Mouse (Mus musculus) urinary bladder, postnatal 10 days (tissue): ENCODE measurements around the gene Sln.

ENCODE experiments used
- DNase-seq: peaks from one replicate; pipeline ENCODE4 v3.0.0; 2022; ENCODE audit warnings: low spot score

The Sln gene

GRCm38 (mm10) chr9:53849864-53850263, at the start of gene Sln:
Sln (plus strand) TSS chr9:53850164.
- no peak for DNase-seq

- DNase-seq, result no peak
Measured at GRCm38 (mm10) chr9:53802921-53803320, 47.0 kb upstream of the Sln start.

GRCm38 (mm10) chr9:53806496-53807086, 43.4 kb upstream of the Sln start:
- DNase-seq, result no peak

- no peak for DNase-seq
Measured at GRCm38 (mm10) chr9:53813418-53813817, 36.5 kb upstream of the Sln start.

DNA sequence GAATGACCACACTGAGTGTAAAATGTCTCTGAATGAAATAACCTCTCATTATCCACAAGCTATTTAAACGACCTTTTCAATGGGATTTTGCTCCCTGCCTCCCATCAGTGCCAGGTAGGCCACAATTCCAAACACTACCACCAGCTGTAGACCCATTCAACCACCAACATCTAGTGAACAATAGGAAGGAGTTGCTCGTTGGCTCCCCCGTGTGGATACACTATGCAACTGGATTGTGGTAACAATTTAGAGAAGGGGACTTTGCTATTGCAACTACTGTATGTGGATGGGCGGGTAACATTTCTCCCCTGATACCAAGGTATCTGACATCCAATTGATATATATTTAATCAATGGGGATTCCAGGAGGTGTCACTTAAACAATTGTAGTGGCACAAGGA, 31.2 kb upstream of the Sln start:
- no peak for DNase-seq

- DNase-seq, result no peak
Measured at GRCm38 (mm10) chr9:53825318-53825717, 24.6 kb upstream of the Sln start.

GRCm38 (mm10) chr9:53829081-53829865, 20.7 kb upstream of the Sln start:
- no peak for DNase-seq

DNA sequence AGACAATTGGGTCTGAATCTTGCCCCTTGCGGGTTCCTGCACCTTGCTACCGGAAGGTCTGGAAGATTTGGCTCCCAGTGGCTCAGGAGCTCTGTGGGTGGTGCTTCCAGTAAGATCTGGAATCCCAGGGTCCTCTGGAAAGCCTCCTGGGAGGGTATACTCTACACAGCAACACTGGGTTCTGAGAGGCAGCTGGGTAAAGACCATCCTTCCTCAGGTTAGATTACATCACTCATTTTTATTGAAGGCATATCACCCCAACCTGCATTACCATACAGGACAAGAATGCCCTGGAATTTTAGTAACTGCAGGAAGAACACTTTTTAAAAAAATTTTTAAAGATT, 20.1 kb upstream of the Sln start:
- DNase-seq, result no peak

GRCm38 (mm10) chr9:53835039-53835438, 14.9 kb upstream of the Sln start:
- no peak for DNase-seq

GRCm38 (mm10) chr9:53835976-53836375, 14.0 kb upstream of the Sln start:
- DNase-seq, result no peak

GRCm38 (mm10) chr9:53838816-53839215, 11.1 kb upstream of the Sln start:
- no peak for DNase-seq

- DNase-seq, result no peak
Measured at GRCm38 (mm10) chr9:53848548-53848947, 1.4 kb upstream of the Sln start.

GRCm38 (mm10) chr9:53852158-53852557, 2.2 kb downstream of the Sln start:
- DNase-seq, result no peak

- DNase-seq, result no peak
Measured at GRCm38 (mm10) chr9:53853672-53854071, 3.7 kb downstream of the Sln start.

- DNase-seq, result no peak
Measured at GRCm38 (mm10) chr9:53854525-53854924, 4.6 kb downstream of the Sln start.

- DNase-seq, result no peak
Measured at GRCm38 (mm10) chr9:53857864-53858263, 7.9 kb downstream of the Sln start.

DNA sequence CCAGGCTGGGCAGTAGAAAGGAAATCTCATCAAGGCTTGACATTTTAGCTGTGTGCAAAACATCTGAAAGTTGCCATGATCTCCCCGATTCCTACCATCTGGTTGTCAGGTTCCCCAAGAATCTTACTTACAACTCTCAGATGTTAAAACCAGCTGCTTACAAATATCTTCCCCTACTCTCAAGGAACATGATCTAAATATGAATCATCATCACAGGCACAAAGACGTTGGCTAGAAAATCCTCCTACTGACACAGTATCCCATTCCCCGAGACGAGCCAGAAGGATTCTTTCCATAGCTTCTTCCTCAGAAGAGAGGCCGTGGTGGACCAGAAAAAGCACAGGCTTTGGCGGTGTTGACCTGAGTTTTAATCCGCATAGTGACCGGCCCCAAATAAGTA, 23.3 kb downstream of the Sln start:
- no peak for DNase-seq

GRCm38 (mm10) chr9:53877423-53877822, 27.5 kb downstream of the Sln start:
- DNase-seq, result no peak

DNA sequence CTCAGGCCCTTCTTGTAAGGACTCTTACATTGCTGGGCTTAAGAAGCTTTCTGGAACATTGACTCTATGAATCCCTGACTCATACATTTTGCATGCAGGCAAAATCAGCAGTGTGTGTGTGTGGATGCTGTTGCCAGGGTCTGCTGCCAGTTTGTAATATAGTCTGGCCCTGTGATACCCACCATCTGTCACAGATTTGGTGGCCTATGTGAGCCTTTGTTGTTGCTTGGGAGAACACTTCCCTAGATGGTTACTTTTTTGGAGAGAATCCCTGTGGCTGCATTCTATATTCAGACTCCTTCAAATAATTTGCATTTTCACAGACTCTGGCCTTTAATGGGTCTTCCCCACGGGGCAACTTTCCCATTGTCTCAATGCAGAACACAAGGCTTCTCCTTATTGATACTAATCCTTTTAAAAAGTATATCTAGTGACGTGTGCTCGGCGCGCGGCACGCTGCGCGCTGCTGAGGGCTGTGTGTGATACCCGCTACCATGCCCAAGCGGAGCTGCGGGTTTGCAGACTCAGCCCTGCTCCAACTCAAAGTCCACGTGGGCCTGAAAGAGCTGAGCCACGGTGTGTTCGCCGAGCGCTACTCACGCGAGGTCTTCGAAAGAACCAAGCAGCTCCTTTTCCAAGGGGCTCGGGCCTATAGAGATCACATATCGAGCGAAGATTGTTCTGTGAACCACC, 33.8 kb downstream of the Sln start:
- DNase-seq, result no peak

GRCm38 (mm10) chr9:53890075-53890474, 40.1 kb downstream of the Sln start:
- DNase-seq, result no peak

- no peak for DNase-seq
Measured at GRCm38 (mm10) chr9:53895827-53896226, 45.9 kb downstream of the Sln start.

DNA sequence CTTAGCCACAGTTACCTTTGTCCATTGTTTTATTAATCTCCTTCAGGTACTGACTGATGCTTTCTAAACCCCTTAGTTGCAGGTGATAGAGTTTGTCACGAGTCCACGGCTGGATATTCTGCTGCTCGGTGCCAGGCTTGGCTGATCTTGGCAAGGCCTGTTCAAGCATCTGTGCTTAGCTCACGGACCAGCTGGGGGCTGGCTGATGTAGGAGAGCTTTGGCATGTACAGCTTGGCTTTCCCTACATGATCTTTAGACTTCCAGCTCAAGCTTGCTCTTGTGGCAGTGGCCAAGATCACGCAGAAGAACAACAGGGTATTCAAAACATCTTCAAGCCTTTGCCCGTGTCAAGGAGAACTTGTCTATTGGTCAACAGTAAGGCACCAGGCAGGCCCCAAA, 49.9 kb downstream of the Sln start:
- no peak for DNase-seq

GRCm38 (mm10) chr9:53903215-53903842, 53.4 kb downstream of the Sln start:
- no peak for DNase-seq
